Mouse (Mus musculus) erythroid progenitor cell, adult 5-6 weeks (primary cell): ENCODE data around the gene Mapk8ip3. TPM values are rescaled to one million over a fixed set of nuclear protein-coding genes. Genes with fewer than 3 reads are reported as not detected.
"Not testable (repeated sequence)": the region's sequence is repeated elsewhere in the genome, so short reads cannot be mapped to it uniquely, and the experiment has no call there.

ENCODE experiments used
- ATAC-seq: replicated peaks from 2 replicates; pipeline ENCODE4 v1.8.0; 2016; ENCODE audit warnings: moderate number of reproducible peaks, mild to moderate bottlenecking, moderate TSS enrichment, inconsistent platforms; ENCODE audit not compliant: poor library complexity, low FRiP score, severe bottlenecking
- total RNA-seq, 2 experiments: library from RNA; stranded (forward) in 1 of 2; stranded (reverse) in 1 of 2; fragments of 150-400 nt in 1 of 2; fragments of 186-747, 209-891 nt in 1 of 2; gene quantifications; 2 replicates each; pipeline versions ENCODE4 v1.2.3 to v1.2.4; 2015 to 2017; ENCODE audit warnings: low replicate concordance in 2 of 2

The Mapk8ip3 gene
- total RNA-seq (2015; ENCODE audit: low replicate concordance) (132 and 177 TPM in 2 replicates), total RNA-seq (2017; ENCODE audit: low replicate concordance) (264 and 268 TPM in 2 replicates)

- ATAC-seq: peak; percentile 95
Observed at GRCm38 (mm10) chr17:24936259-24937237, at the start of gene Mapk8ip3. Mapk8ip3 (minus strand) TSS chr17:24936977.

- peak; percentile 28 for ATAC-seq
Observed at GRCm38 (mm10) chr17:24960852-24961715, 24.3 kb upstream of the Mapk8ip3 start.

GRCm38 (mm10) chr17:24960135-24960851, 23.5 kb upstream of the Mapk8ip3 start, which contains the start of gene Jpt2:
Jpt2 (minus strand) TSS chr17:24960689.
- peak; percentile 97 for ATAC-seq

- no peak for ATAC-seq
Observed at GRCm38 (mm10) chr17:24959371-24959770, 22.6 kb upstream of the Mapk8ip3 start.

- no peak for ATAC-seq
Observed at GRCm38 (mm10) chr17:24953291-24953690, 16.5 kb upstream of the Mapk8ip3 start.

- ATAC-seq: no peak; the same call in 1 of the 2 replicates
Observed at GRCm38 (mm10) chr17:24950671-24951070, 13.9 kb upstream of the Mapk8ip3 start.

GRCm38 (mm10) chr17:24948204-24948603, 11.4 kb upstream of the Mapk8ip3 start:
- no peak for ATAC-seq

GRCm38 (mm10) chr17:24943589-24943988, 6.8 kb upstream of the Mapk8ip3 start:
- ATAC-seq: not testable (repeated sequence)

- no peak for ATAC-seq
Observed at GRCm38 (mm10) chr17:24943036-24943435, 6.3 kb upstream of the Mapk8ip3 start.

- ATAC-seq: peak; percentile 84
Observed at GRCm38 (mm10) chr17:24942453-24942852, 5.7 kb upstream of the Mapk8ip3 start.

GRCm38 (mm10) chr17:24937266-24937665, 489 bp upstream of the Mapk8ip3 start:
- ATAC-seq: no peak; the same call in 1 of the 2 replicates

- no peak for ATAC-seq
Observed at GRCm38 (mm10) chr17:24935666-24936065, 1.1 kb downstream of the Mapk8ip3 start.

GRCm38 (mm10) chr17:24934926-24935325, 1.9 kb downstream of the Mapk8ip3 start:
- no peak for ATAC-seq

GRCm38 (mm10) chr17:24933163-24933562, 3.6 kb downstream of the Mapk8ip3 start:
- ATAC-seq: no peak

GRCm38 (mm10) chr17:24932431-24932830, 4.3 kb downstream of the Mapk8ip3 start:
- ATAC-seq: no peak

- ATAC-seq: no peak
Observed at GRCm38 (mm10) chr17:24929506-24929905, 7.3 kb downstream of the Mapk8ip3 start.

- no peak for ATAC-seq
Observed at GRCm38 (mm10) chr17:24923246-24923645, 13.5 kb downstream of the Mapk8ip3 start.

- ATAC-seq: no peak
Observed at GRCm38 (mm10) chr17:24913984-24914383, 22.8 kb downstream of the Mapk8ip3 start.

- ATAC-seq: no peak
Observed at GRCm38 (mm10) chr17:24907591-24907990, 29.2 kb downstream of the Mapk8ip3 start.
